12 mouse cellular contexts compared by ENCODE assay signal in the genomic region with DNA sequence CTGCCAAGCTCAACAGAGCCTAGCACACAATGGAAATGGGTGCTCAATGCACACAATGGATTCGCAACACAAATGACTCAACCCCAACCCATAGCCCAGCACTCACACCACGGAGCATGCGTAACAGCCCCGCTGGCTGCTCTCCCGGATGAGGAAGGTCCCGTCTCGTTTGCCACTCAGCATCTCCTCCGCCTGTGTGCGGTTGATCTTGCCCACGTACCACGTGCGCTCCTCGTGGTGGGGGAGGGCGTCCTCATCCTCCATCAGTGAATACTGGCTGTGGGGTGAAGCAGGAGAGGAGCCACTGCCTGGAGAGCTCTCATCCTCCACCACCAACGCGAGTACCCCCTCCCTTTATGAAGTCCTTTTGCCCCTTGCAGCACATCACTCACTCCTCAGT. TPM values are rescaled to one million over a fixed set of nuclear protein-coding genes. Genes with fewer than 3 reads are reported as not detected.
DNase-seq lines count a peak whose midpoint lies in the region; ATAC-seq and TF ChIP-seq lines count a peak whose summit lies in the region.
"Had no signal": no experiment of that assay in that cellular context is flagged by ENCODE, and none has a peak within 500 bp of the region (broad histone marks: within the 10 kb centered on the region; RNA-seq: fewer than 3 reads in every experiment).

No protein-coding gene starts in this region.

- no peak for ATAC-seq in G1E (ENCODE audit: extremely low read depth, insufficient number of reproducible peaks, low FRiP score, poor library complexity, severe bottlenecking)
- 0 out of 2 replicates have a peak, but pooled peaks have one; percentile 7 for ATAC-seq in forebrain, embryonic 15.5 days (replicated peaks)
- peak; percentile 20 for ATAC-seq in midbrain, embryonic 15.5 days (replicated peaks)
- ATAC-seq in CD4-positive, CD25-positive, alpha-beta regulatory T cell, adult 4 months = no peak

- H3K27ac ChIP-seq in forebrain, embryonic 15.5 days (replicated peaks) = no peak overlapping the region
- H3K27ac ChIP-seq in midbrain, embryonic 15.5 days = no peak overlapping the region
- H3K27ac ChIP-seq: heart, embryonic 15.5 days; left cerebral cortex, adult 2 months; lung, embryonic 15.5 days had no signal

- peak overlapping the region; percentile 44; the same call in 1 of the 2 replicates for H3K4me3 ChIP-seq in G1E (ENCODE audit: low read depth, low read length)
- no peak overlapping the region for H3K4me3 ChIP-seq in forebrain, embryonic 15.5 days
- H3K4me3 ChIP-seq in midbrain, embryonic 15.5 days = no peak overlapping the region
- H3K4me3 ChIP-seq: heart, embryonic 15.5 days; left cerebral cortex, adult 2 months; lung, embryonic 15.5 days had no signal

- WGBS in forebrain, embryonic 15.5 days = 81% methylated on average over 16 of the region's 16 CpGs
- WGBS in midbrain, embryonic 15.5 days = 88% methylated on average over 16 of the region's 16 CpGs

- H3K9ac ChIP-seq in forebrain, embryonic 15.5 days (replicated peaks) = no peak overlapping the region
- H3K9ac ChIP-seq in midbrain, embryonic 15.5 days = no peak overlapping the region
- H3K9ac ChIP-seq: heart, embryonic 15.5 days; lung, embryonic 15.5 days had no signal

- peaks cover 94% of the 10 kb centered on the region for H3K4me1 ChIP-seq in G1E (ENCODE audit: insufficient read depth, low read depth, low read length)
- peaks cover 26% of the 10 kb centered on the region for H3K4me1 ChIP-seq in forebrain, embryonic 15.5 days
- peaks cover 32% of the 10 kb centered on the region for H3K4me1 ChIP-seq in midbrain, embryonic 15.5 days

- H3K9me3 ChIP-seq in G1E (replicated peaks) = no peaks in the 10 kb centered on the region
- H3K9me3 ChIP-seq in forebrain, embryonic 15.5 days = no peaks in the 10 kb centered on the region
- no peaks in the 10 kb centered on the region for H3K9me3 ChIP-seq in midbrain, embryonic 15.5 days
- H3K9me3 ChIP-seq: heart, embryonic 15.5 days; lung, embryonic 15.5 days had no signal

- H3K36me3 ChIP-seq in G1E (replicated peaks) = peaks cover 82% of the 10 kb centered on the region
- H3K36me3 ChIP-seq in forebrain, embryonic 15.5 days = peaks cover 47% of the 10 kb centered on the region
- H3K36me3 ChIP-seq in midbrain, embryonic 15.5 days (replicated peaks) = peaks cover 35% of the 10 kb centered on the region

- no peak for TF ChIP-seq CTCF in G1E (IDR thresholded peaks at IDR 0.05; ENCODE audit: low read depth, low read length)

- H3K4me2 ChIP-seq in forebrain, embryonic 15.5 days (replicated peaks) = no peak overlapping the region
- no peak overlapping the region for H3K4me2 ChIP-seq in midbrain, embryonic 15.5 days
- H3K4me2 ChIP-seq: heart, embryonic 15.5 days; lung, embryonic 15.5 days had no signal

- H3K27me3 ChIP-seq in G1E (ENCODE audit: insufficient read depth, low read length) = no peaks in the 10 kb centered on the region; the same call in 1 of the 2 replicates
- H3K27me3 ChIP-seq in forebrain, embryonic 15.5 days = 0 out of 2 replicates have a peak, but pooled peaks cover 5% of the 10 kb centered on the region
- H3K27me3 ChIP-seq in midbrain, embryonic 15.5 days (replicated peaks) = peaks cover 16% of the 10 kb centered on the region; the same call in 1 of the 2 replicates
- H3K27me3 ChIP-seq: heart, embryonic 15.5 days; lung, embryonic 15.5 days had no signal

- DNase-seq in lung, adult 18-20 months = peak; percentile 54 to 67
- no peak for DNase-seq in lung, postnatal 10 days
- DNase-seq in G1E (ENCODE audit: low spot score) = no peak
- DNase-seq in right cerebral cortex, postnatal 4 days = no peak
- no peak for DNase-seq in left cerebral cortex, adult 8-10 months (ENCODE audit: low spot score in 2 of 2)

RNA-seq across cellular contexts. Expression of gene Pik3r2, which starts 7.6 kb away (rescaled TPM):
- total RNA-seq in G1E (2014; fragmentation: Nextera tagmentation) = 7.1 and 16.3 TPM in 2 replicates
- total RNA-seq in G1E (2017) = 11.8 and 13.3 TPM in 2 replicates
- polyA plus RNA-seq in G1E (2012) = 55.0 and 68.8 TPM in 2 replicates
- polyA plus RNA-seq in forebrain, embryonic 15.5 days (2015; fragmentation: Nextera tagmentation; extraction: Ambion mirVana) = 126 and 127 TPM in 2 replicates
- 113 TPM in 2 replicates for polyA plus RNA-seq in midbrain, embryonic 15.5 days (2015; fragmentation: Nextera tagmentation; extraction: Ambion mirVana)
- 1 to 10 TPM; 4.3 to 4.5 TPM for polyA plus RNA-seq in CD4-positive, CD25-positive, alpha-beta regulatory T cell, adult 4 months (2017; shearing (Covaris generic))
- total RNA-seq in left cerebral cortex, adult 8-10 months (2022) = 100 to 1,000 TPM; 143 to 151 (median 149) TPM

RNA-seq across cellular contexts. Expression of gene Mpv17l2, which starts 8.2 kb away (rescaled TPM):
- total RNA-seq in G1E (2014; fragmentation: Nextera tagmentation) (63.1 and 67.1 TPM in 2 replicates), G1E (2017) (13.5 and 13.9 TPM in 2 replicates)
- polyA plus RNA-seq in G1E (2012) = 89.1 and 101 TPM in 2 replicates
- polyA plus RNA-seq in forebrain, embryonic 15.5 days (2015; fragmentation: Nextera tagmentation; extraction: Ambion mirVana) = 51.5 and 57.7 TPM in 2 replicates
- polyA plus RNA-seq in midbrain, embryonic 15.5 days (2015; fragmentation: Nextera tagmentation; extraction: Ambion mirVana) = 36.6 and 38.4 TPM in 2 replicates
- 10 to 100 TPM; 30.2 to 39.2 TPM for polyA plus RNA-seq in CD4-positive, CD25-positive, alpha-beta regulatory T cell, adult 4 months (2017; shearing (Covaris generic))
- 10 to 100 TPM; 31.0 to 39.0 (median 32.8) TPM for total RNA-seq in left cerebral cortex, adult 8-10 months (2022)

RNA-seq across cellular contexts. Expression of gene Rab3a, which starts 14.5 kb away (rescaled TPM):
- total RNA-seq in G1E (2014; fragmentation: Nextera tagmentation) (11.2 and 11.4 TPM in 2 replicates), G1E (2017) (4.6 and 7.0 TPM in 2 replicates)
- polyA plus RNA-seq in G1E (2012) = 10.8 and 15.4 TPM in 2 replicates
- 319 and 328 TPM in 2 replicates for polyA plus RNA-seq in forebrain, embryonic 15.5 days (2015; fragmentation: Nextera tagmentation; extraction: Ambion mirVana)
- polyA plus RNA-seq in midbrain, embryonic 15.5 days (2015; fragmentation: Nextera tagmentation; extraction: Ambion mirVana) = 473 and 487 TPM in 2 replicates
- polyA plus RNA-seq in CD4-positive, CD25-positive, alpha-beta regulatory T cell, adult 4 months (2017; shearing (Covaris generic)) = 1 to 10 TPM; 7.5 to 9.6 TPM
- total RNA-seq in left cerebral cortex, adult 8-10 months (2022) = 100 to 1,000 TPM; 805 to 866 (median 821) TPM

RNA-seq across cellular contexts. Expression of gene Mast3, which starts 35.9 kb away (rescaled TPM):
- total RNA-seq in G1E (2014; fragmentation: Nextera tagmentation) (79.8 and 104 TPM in 2 replicates), G1E (2017) (15.7 and 18.9 TPM in 2 replicates)
- 323 and 357 TPM in 2 replicates for polyA plus RNA-seq in G1E (2012)
- 24.6 and 25.0 TPM in 2 replicates for polyA plus RNA-seq in forebrain, embryonic 15.5 days (2015; fragmentation: Nextera tagmentation; extraction: Ambion mirVana)
- 26.4 and 26.9 TPM in 2 replicates for polyA plus RNA-seq in midbrain, embryonic 15.5 days (2015; fragmentation: Nextera tagmentation; extraction: Ambion mirVana)
- 10 to 100 TPM; 15.1 to 17.5 TPM for polyA plus RNA-seq in CD4-positive, CD25-positive, alpha-beta regulatory T cell, adult 4 months (2017; shearing (Covaris generic))
- total RNA-seq in left cerebral cortex, adult 8-10 months (2022) = 100 to 1,000 TPM; 276 to 316 (median 288) TPM

RNA-seq across cellular contexts. Expression of gene Il12rb1, which starts 39.3 kb away (rescaled TPM):
- total RNA-seq in G1E (2014; fragmentation: Nextera tagmentation) (1.9 and 2.7 TPM in 2 replicates), G1E (2017) (2.3 and 3.1 TPM in 2 replicates)
- 4.6 and 5.6 TPM in 2 replicates for polyA plus RNA-seq in G1E (2012)
- polyA plus RNA-seq in forebrain, embryonic 15.5 days (2015; fragmentation: Nextera tagmentation; extraction: Ambion mirVana) = 0.08 and 0.18 TPM in 2 replicates
- polyA plus RNA-seq in midbrain, embryonic 15.5 days (2015; fragmentation: Nextera tagmentation; extraction: Ambion mirVana) = 0.10 and 0.36 TPM in 2 replicates
- 10 to 100 TPM; 13.7 to 24.7 TPM for polyA plus RNA-seq in CD4-positive, CD25-positive, alpha-beta regulatory T cell, adult 4 months (2017; shearing (Covaris generic))
- 1 to 10 TPM in 2 of 4 experiments, under 1 TPM in 2; 0.84 to 1.3 (median 1.0) TPM for total RNA-seq in left cerebral cortex, adult 8-10 months (2022)
- polyA plus RNA-seq: neural tube, embryonic 11.5 days had no signal

Comparison
In these comparisons a context has a peak if more than half of its experiments do, and no peak if none do; other contexts are left out.
1. DNase-seq: peak in lung, adult 18-20 months (2 of 2); none in lung, postnatal 10 days (single experiment), G1E (single experiment), right cerebral cortex, postnatal 4 days (single experiment) and left cerebral cortex, adult 8-10 months (0 of 2).
2. ATAC-seq: peak in forebrain, embryonic 15.5 days (single experiment) and midbrain, embryonic 15.5 days (single experiment); none in G1E (single experiment) and CD4-positive, CD25-positive, alpha-beta regulatory T cell, adult 4 months (single experiment).
3. RNA of gene Pik3r2, which starts 7.6 kb away (polyA plus RNA-seq): 126 to 127 TPM in forebrain, embryonic 15.5 days, 113 TPM in midbrain, embryonic 15.5 days and 55.0 to 68.8 TPM in G1E; 4.3 to 4.5 TPM in CD4-positive, CD25-positive, alpha-beta regulatory T cell, adult 4 months; every median in the first group is over 10 times any median in the second.
4. RNA of gene Rab3a, which starts 14.5 kb away (polyA plus RNA-seq): 473 to 487 TPM in midbrain, embryonic 15.5 days and 319 to 328 TPM in forebrain, embryonic 15.5 days; 10.8 to 15.4 TPM in G1E and 7.5 to 9.6 TPM in CD4-positive, CD25-positive, alpha-beta regulatory T cell, adult 4 months; every median in the first group is over 10 times any median in the second.